Mouse (Mus musculus): ENCODE measurements around the gene Zfp62.

DNA sequence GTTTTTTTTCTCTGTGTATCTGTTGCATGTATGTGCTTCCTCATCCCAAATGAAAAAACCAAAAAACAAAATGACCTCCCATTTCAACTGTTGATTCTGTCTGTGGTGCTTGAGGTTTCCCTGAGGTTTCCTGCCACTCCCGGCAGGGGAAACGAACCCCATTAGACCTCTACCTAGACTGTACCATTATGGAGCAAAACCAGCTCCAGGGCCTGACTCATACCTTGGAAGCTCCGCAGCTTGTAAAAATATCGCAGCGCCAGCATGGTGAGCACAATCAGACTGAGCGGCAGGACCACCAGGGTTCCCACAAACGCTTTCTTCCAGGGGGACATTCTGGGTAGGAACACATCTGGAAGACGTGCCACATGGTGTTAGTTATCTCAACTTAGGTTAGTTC is 27.7 kb upstream of the Zfp62 start:
- TF ChIP-seq ZC3H11A (IDR thresholded peaks at IDR 0.05; ENCODE audit: borderline replicate concordance, low read depth, low read length) (no peak), MAFK (IDR thresholded peaks at IDR 0.05; ENCODE audit: insufficient read depth, low read depth, low read length) (no peak)

Measured in ES-E14 (cell line).